Mouse (Mus musculus) heart, embryonic 15.5 days (tissue): ENCODE measurements around the gene Phb2. TPM values are rescaled to one million over a fixed set of nuclear protein-coding genes. Genes with fewer than 3 reads are reported as not detected.
"Not testable (repeated sequence)": the region's sequence is repeated elsewhere in the genome, so short reads cannot be mapped to it uniquely, and the experiment has no call there.

Experiments
- ATAC-seq: fragments of 200-750 bp; cut with Nextera tagmentation; replicated peaks from 2 replicates; pipeline ENCODE4 v1.8.0; 2017; ENCODE audit warnings: low read depth, moderate TSS enrichment; ENCODE audit not compliant: insufficient number of reproducible peaks, insufficient read depth, low FRiP score
- H3K27ac ChIP-seq: fragments of 300-500 bp; sonication (generic); 2 replicates; pipeline ENCODE4 v1.5.1; 2015; ENCODE audit warnings: mild to moderate bottlenecking, inconsistent platforms
- H3K27me3 ChIP-seq: fragments of 300-500 bp; sonication (generic); 2 replicates; pipeline ENCODE4 v1.6.1; 2015; ENCODE audit warnings: inconsistent platforms
- H3K36me3 ChIP-seq: fragments of 300-500 bp; sonication (generic); 2 replicates; pipeline ENCODE4 v1.6.1; 2015; ENCODE audit warnings: mild to moderate bottlenecking, inconsistent platforms
- H3K4me1 ChIP-seq: fragments of 300-500 bp; sonication (generic); replicated peaks from 2 replicates; pipeline ENCODE4 v1.6.1; 2015; ENCODE audit warnings: inconsistent platforms
- H3K4me2 ChIP-seq: fragments of 300-500 bp; sonication (generic); 2 replicates; pipeline ENCODE4 v1.6.1; 2015; ENCODE audit warnings: inconsistent platforms, mild to moderate bottlenecking, moderate library complexity
- H3K4me3 ChIP-seq: fragments of 300-500 bp; sonication (generic); 2 replicates; pipeline ENCODE4 v1.5.1; 2015; ENCODE audit warnings: mild to moderate bottlenecking, inconsistent platforms
- H3K9ac ChIP-seq: fragments of 300-500 bp; sonication (generic); 2 replicates; pipeline ENCODE4 v1.6.1; 2015; ENCODE audit warnings: mild to moderate bottlenecking, inconsistent platforms
- H3K9me3 ChIP-seq: fragments of 300-500 bp; sonication (generic); replicated peaks from 2 replicates; pipeline ENCODE4 v1.6.1; 2016; ENCODE audit warnings: inconsistent platforms
- WGBS: fragments of 180-500 bp; shearing (Covaris S2); methylation state at CpG from one replicate; pipeline ENCODE4 v1.1.7; 2015; ENCODE audit warnings: mixed read lengths; 5-methylcytosine and 5-hydroxymethylcytosine counted together
- polyA plus RNA-seq: library from polyadenylated mRNA; unstranded; fragments of >200 nt; fragmentation: Nextera tagmentation; extraction: Ambion mirVana; gene quantifications from 2 replicates; pipeline ENCODE4 v1.2.1, GENCODE M21; 2015

Gene Phb2
- polyA plus RNA-seq, 1 experiment from 2014 or later = 307 TPM

DNA sequence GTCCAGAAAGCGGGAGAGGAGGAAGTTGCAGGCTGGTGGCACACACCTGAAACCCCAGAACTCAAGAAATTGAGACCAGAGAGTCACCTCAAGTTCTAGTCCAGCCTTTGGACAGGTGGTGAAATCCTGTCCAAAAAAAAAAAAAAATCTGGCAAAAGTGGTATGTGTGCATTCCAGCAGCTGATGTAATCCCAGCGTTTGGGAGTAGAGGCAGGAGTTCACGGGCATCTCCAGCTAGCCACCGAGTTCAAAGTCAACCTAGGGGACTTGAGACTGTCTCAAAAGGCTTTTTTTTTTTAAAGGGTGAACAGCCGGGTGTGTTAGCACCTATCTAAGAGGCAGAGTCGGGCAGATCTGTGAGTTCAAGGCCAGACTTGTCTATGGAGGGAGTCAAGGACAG, 36.0 kb upstream of the Phb2 start:
- 75% methylated on average over 6 of the region's 6 CpGs for WGBS
- H3K4me1 ChIP-seq = no peaks in the 10 kb centered on the region
- no peak overlapping the region for H3K4me2 ChIP-seq
- no peak overlapping the region for H3K27ac ChIP-seq
- no peak for ATAC-seq
- H3K4me3 ChIP-seq = no peak overlapping the region
- 0 out of 2 replicates have a peak, but pooled peaks cover 3% of the 10 kb centered on the region for H3K36me3 ChIP-seq
- H3K9me3 ChIP-seq = no peaks in the 10 kb centered on the region
- no peak overlapping the region for H3K9ac ChIP-seq
- no peaks in the 10 kb centered on the region for H3K27me3 ChIP-seq

GRCm38 (mm10) chr6:124678769-124679168, 33.4 kb upstream of the Phb2 start:
- Histone ChIP-seq H3K4me2 (no peak overlapping the region), H3K9ac (no peak overlapping the region), H3K27ac (no peak overlapping the region), H3K27me3 (no peaks in the 10 kb centered on the region), H3K4me1 (peaks cover 12% of the 10 kb centered on the region), H3K9me3 (no peaks in the 10 kb centered on the region), H3K36me3 (0 out of 2 replicates have a peak, but pooled peaks cover 3% of the 10 kb centered on the region), H3K4me3 (no peak overlapping the region)
- no peak for ATAC-seq
- WGBS = 66% methylated on average over 7 of the region's 7 CpGs

DNA sequence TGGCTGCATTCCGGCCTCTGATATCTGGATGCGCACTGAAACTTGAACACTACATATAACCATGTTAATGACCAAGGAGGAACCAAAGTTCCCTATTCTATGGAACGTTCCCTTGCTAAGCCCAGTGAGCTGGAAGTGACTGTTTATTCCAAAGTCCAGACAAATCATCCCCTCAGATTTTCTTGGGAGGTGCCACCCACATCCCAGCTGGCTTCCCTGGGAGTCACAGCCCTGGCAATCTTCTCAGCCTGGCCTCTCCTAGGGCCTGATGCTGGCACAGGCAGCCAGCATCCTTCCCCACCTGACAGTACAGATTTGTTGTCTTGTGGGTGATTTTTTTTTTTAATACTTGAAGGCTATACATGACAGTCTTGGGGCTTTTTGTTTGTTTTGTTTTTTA, 32.6 kb upstream of the Phb2 start:
- no peak for ATAC-seq
- H3K9ac ChIP-seq = no peak overlapping the region
- H3K4me1 ChIP-seq = peaks cover 14% of the 10 kb centered on the region
- H3K27ac ChIP-seq = no peak overlapping the region
- H3K4me2 ChIP-seq = no peak overlapping the region
- no peak overlapping the region for H3K4me3 ChIP-seq
- no peaks in the 10 kb centered on the region for H3K9me3 ChIP-seq
- H3K27me3 ChIP-seq = no peaks in the 10 kb centered on the region
- no peaks in the 10 kb centered on the region for H3K36me3 ChIP-seq
- WGBS = 84% methylated on average over 3 of the region's 3 CpGs

DNA sequence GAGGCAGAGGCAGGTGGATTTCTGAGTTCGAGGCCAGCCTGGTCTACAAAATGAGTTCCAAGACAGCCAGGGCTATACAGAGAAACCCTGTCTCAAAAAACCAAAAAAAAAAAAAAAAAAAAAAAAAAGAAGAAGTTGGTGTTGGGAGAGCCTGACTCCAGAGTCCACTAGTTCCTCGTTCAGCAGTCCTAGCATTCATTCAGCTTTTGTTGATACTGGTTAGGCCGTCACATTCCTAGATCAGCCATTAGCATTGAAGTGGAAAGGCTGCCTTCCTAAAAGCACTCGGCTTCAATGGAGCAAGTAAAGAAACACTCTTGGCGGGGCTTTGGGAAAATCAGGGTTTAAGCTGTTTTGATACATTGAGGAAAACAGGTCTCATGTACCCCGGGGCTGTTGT, 29.8 kb upstream of the Phb2 start:
- not testable (repeated sequence) for H3K9me3 ChIP-seq, H3K9ac ChIP-seq, H3K4me2 ChIP-seq, H3K27ac ChIP-seq, H3K27me3 ChIP-seq, H3K36me3 ChIP-seq, ATAC-seq, H3K4me3 ChIP-seq
- H3K4me1 ChIP-seq = peaks cover 19% of the 10 kb centered on the region
- 74% methylated on average over 6 of the region's 6 CpGs for WGBS

DNA sequence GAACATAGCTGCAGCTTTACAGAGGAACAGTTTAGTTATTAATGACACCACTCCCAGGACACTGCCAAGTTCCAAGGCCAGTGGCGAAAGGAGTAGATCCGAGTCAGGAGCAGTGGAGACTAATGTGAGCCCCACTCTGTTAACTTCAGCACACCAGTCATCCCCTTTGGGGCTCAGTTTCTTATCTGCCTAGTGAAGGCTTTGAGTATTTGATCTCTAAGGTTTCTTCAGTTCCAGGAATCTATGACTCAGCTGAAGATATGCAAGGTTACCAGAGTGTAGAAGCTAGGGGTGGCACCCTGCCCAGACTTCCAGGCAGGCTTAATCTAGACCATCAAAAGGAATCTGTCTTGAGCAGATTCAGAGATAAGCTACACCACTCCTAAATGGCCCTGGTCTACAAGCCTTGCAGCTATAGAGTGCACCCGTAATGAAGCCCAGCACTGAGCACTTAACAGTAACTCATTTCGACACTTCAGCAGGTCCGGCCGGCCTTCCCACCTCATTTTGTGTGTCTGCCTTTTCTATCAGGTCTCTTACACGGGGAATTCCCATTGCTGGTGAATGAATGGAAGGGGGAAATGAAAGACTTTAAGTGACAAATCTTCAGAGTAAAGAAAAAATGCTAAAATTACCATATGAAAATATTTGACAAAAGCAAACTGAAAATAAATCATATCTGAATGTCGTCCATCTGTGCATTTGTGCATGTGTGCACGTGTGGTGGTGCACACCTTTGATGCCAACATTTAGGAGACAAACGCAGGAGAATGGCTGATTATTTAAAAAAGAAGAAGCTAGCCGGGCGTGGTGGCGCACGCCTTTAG, 28.3 kb upstream of the Phb2 start:
- WGBS = 55% methylated on average over 14 of the region's 14 CpGs
- Histone ChIP-seq H3K27me3 (no peaks in the 10 kb centered on the region), H3K36me3 (no peaks in the 10 kb centered on the region), H3K27ac (no peak overlapping the region), H3K9ac (no peak overlapping the region), H3K4me2 (no peak overlapping the region), H3K4me3 (no peak overlapping the region), H3K9me3 (no peaks in the 10 kb centered on the region), H3K4me1 (peaks cover 19% of the 10 kb centered on the region)
- peak; percentile 41 for ATAC-seq

GRCm38 (mm10) chr6:124685606-124686386, 26.3 kb upstream of the Phb2 start:
- H3K27me3 ChIP-seq = no peaks in the 10 kb centered on the region
- 79% methylated on average over 12 of the region's 12 CpGs for WGBS
- H3K27ac ChIP-seq = no peak overlapping the region
- no peaks in the 10 kb centered on the region for H3K36me3 ChIP-seq
- no peak overlapping the region for H3K9ac ChIP-seq
- H3K4me2 ChIP-seq = no peak overlapping the region
- H3K4me1 ChIP-seq = peaks cover 19% of the 10 kb centered on the region
- no peak overlapping the region for H3K4me3 ChIP-seq
- no peaks in the 10 kb centered on the region for H3K9me3 ChIP-seq
- no peak for ATAC-seq

GRCm38 (mm10) chr6:124686644-124687043, 25.5 kb upstream of the Phb2 start:
- H3K27me3 ChIP-seq, H3K27ac ChIP-seq, H3K9me3 ChIP-seq, H3K4me2 ChIP-seq, ATAC-seq, H3K9ac ChIP-seq, H3K4me3 ChIP-seq, H3K36me3 ChIP-seq: not testable (repeated sequence)
- 86% methylated on average over 1 of the region's 1 CpGs for WGBS
- H3K4me1 ChIP-seq = peaks cover 19% of the 10 kb centered on the region

- Histone ChIP-seq H3K27ac (no peak overlapping the region), H3K36me3 (no peaks in the 10 kb centered on the region), H3K4me3 (no peak overlapping the region), H3K9ac (no peak overlapping the region), H3K27me3 (no peaks in the 10 kb centered on the region), H3K4me1 (peaks cover 16% of the 10 kb centered on the region), H3K9me3 (no peaks in the 10 kb centered on the region), H3K4me2 (no peak overlapping the region)
- ATAC-seq = no peak
- 73% methylated on average over 8 of the region's 8 CpGs for WGBS
Measured at GRCm38 (mm10) chr6:124688151-124688758, 23.9 kb upstream of the Phb2 start.

DNA sequence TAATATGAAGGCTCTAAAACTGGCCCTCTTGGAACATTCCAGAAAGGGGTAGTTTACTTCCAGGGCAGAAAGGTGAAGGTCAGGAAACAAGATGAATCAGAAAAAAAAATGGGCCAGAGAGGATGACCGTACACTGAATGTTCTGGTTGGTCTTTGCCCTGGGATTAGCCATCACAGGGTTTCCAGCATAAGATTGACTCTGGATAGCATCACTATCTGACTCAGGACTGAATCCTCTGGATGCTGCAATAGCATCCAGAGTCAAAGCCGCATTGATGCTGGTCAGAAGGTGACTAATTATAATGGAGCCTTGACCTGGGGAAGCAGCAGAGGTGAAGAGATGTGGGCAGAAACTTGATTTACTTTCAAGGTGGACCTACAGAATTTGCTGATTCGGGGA, 23.1 kb upstream of the Phb2 start:
- Histone ChIP-seq H3K9me3 (no peaks in the 10 kb centered on the region), H3K4me3 (no peak overlapping the region)
- 86% methylated on average over 3 of the region's 3 CpGs for WGBS

GRCm38 (mm10) chr6:124690517-124690916, 21.6 kb upstream of the Phb2 start:
- 88% methylated on average over 3 of the region's 3 CpGs for WGBS
- Histone ChIP-seq H3K27ac (no peak overlapping the region), H3K36me3 (no peaks in the 10 kb centered on the region), H3K9me3 (no peaks in the 10 kb centered on the region), H3K4me3 (no peak overlapping the region), H3K4me2 (no peak overlapping the region), H3K9ac (no peak overlapping the region), H3K27me3 (no peaks in the 10 kb centered on the region), H3K4me1 (peaks cover 24% of the 10 kb centered on the region)
- no peak for ATAC-seq

More for the DNA sequence above, 23.1 kb upstream of the Phb2 start:
- no peaks in the 10 kb centered on the region for H3K36me3 ChIP-seq
- H3K4me2 ChIP-seq = no peak overlapping the region
- H3K27ac ChIP-seq = no peak overlapping the region
- no peak overlapping the region for H3K9ac ChIP-seq
- peaks cover 15% of the 10 kb centered on the region for H3K4me1 ChIP-seq
- no peak for ATAC-seq
- H3K27me3 ChIP-seq = no peaks in the 10 kb centered on the region

- H3K4me1 ChIP-seq = peaks cover 18% of the 10 kb centered on the region
- WGBS = 70% methylated on average over 15 of the region's 15 CpGs
- H3K9ac ChIP-seq = no peak overlapping the region
Measured at GRCm38 (mm10) chr6:124693243-124693981, 18.7 kb upstream of the Phb2 start.

More at GRCm38 (mm10) chr6:124693243-124693981, 18.7 kb upstream of the Phb2 start:
- Histone ChIP-seq H3K36me3 (no peaks in the 10 kb centered on the region), H3K4me3 (no peak overlapping the region), H3K27me3 (no peaks in the 10 kb centered on the region), H3K27ac (peak overlapping the region; percentile 73), H3K4me2 (no peak overlapping the region), H3K9me3 (no peaks in the 10 kb centered on the region)
- ATAC-seq = no peak
